Mouse (Mus musculus) bone marrow, adult 2 months (tissue): Measurements from ENCODE around the gene Olfr96. TPM values are rescaled to one million over a fixed set of nuclear protein-coding genes. Genes with fewer than 3 reads are reported as not detected.
"Not testable (repeated sequence)": the region's sequence is repeated elsewhere in the genome, so short reads cannot be mapped to it uniquely, and the experiment has no call there.

Experiments used
- H3K27ac ChIP-seq: fragments of 200-500 bp; 2 replicates; pipeline ENCODE4 v1.5.1; 2012; ENCODE audit warnings: low read depth, mild to moderate bottlenecking, control low read depth, inconsistent platforms, low read length; ENCODE audit not compliant: control insufficient read depth, poor library complexity, insufficient read depth
- H3K4me1 ChIP-seq: fragments of 200-500 bp; 2 replicates; pipeline ENCODE4 v1.6.1; 2011; ENCODE audit warnings: low read length; ENCODE audit not compliant: control insufficient read depth, insufficient read depth
- H3K4me3 ChIP-seq: fragments of 200-500 bp; replicated peaks from 2 replicates; pipeline ENCODE3; 2011; ENCODE audit warnings: mild to moderate bottlenecking, low read depth, low read length, control low read depth; ENCODE audit not compliant: control insufficient read depth
- CTCF ChIP-seq: fragments of 200-500 bp; IDR thresholded peaks from 2 replicates; pipeline ENCODE4 v1.5.1; 2011; ENCODE audit warnings: low read length, control low read depth; ENCODE audit not compliant: control insufficient read depth, insufficient read depth
- POLR2A ChIP-seq: fragments of 200-500 bp; IDR thresholded peaks from 2 replicates; pipeline ENCODE4 v1.6.1; 2011; ENCODE audit warnings: low read depth, mild to moderate bottlenecking, control low read depth, low read length, borderline replicate concordance; ENCODE audit not compliant: control insufficient read depth
- WGBS: fragments of 180-500 bp; shearing (Covaris S2); methylation state at CpG from one replicate; pipeline ENCODE4 v1.1.7; 2018; 5-methylcytosine and 5-hydroxymethylcytosine counted together
- polyA plus RNA-seq: library from polyadenylated mRNA; stranded (reverse); fragments of >200 nt; gene quantifications from 2 replicates; pipeline ENCODE4 v1.2.4, GENCODE M21; 2011; ENCODE audit warnings: low replicate concordance; ENCODE audit not compliant: missing spikeins, insufficient read depth, insufficient read length

Olfr96 gene
- polyA plus RNA-seq, 1 experiment = not detected

DNA sequence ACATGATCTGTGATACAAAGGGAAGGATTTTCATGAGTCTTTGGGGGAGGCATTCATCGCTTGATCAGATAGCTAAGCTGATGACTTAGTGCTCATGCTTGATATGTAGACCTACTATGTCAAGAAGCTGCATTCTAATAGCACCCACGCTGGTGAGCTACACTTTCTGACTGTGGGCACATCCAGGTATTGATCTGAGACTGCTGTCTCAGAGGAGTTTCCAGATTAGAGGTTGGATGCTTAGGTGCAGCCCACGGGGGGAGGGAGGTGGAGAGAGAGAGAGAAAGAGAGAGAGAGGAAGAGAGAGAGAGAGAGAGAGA lies 16.1 kb upstream of the Olfr96 start:
- Histone ChIP-seq H3K4me1 (no peaks in the 10 kb centered on the region), H3K27ac (no peak overlapping the region), H3K4me3 (no peak overlapping the region)
- TF ChIP-seq CTCF = no peak
- TF ChIP-seq POLR2A = no peak
- 30% methylated on average over 3 of the region's 3 CpGs for WGBS

- WGBS = 17% methylated on average over 40 of the region's 40 CpGs
Observed at GRCm38 (mm10) chr17:37210884-37211768, 8.8 kb upstream of the Olfr96 start.

GRCm38 (mm10) chr17:37213018-37213417 lies 6.9 kb upstream of the Olfr96 start, which contains the start of gene Olfr95:
Gene Olfr95, minus strand, starts transcription at chr17:37213118.
- 67% methylated on average over 3 of the region's 3 CpGs for WGBS
- Histone ChIP-seq H3K4me1 (no peaks in the 10 kb centered on the region), H3K27ac (no peak within 1 kb of the TSS), H3K4me3 (no peak within 1 kb of the TSS)
- no peak for TF ChIP-seq POLR2A
- TF ChIP-seq CTCF = no peak

More at GRCm38 (mm10) chr17:37210884-37211768, 8.8 kb upstream of the Olfr96 start:
- no peak overlapping the region for H3K27ac ChIP-seq
- no peaks in the 10 kb centered on the region for H3K4me1 ChIP-seq
- TF ChIP-seq CTCF = no peak
- TF ChIP-seq POLR2A = no peak
- no peak overlapping the region for H3K4me3 ChIP-seq

DNA sequence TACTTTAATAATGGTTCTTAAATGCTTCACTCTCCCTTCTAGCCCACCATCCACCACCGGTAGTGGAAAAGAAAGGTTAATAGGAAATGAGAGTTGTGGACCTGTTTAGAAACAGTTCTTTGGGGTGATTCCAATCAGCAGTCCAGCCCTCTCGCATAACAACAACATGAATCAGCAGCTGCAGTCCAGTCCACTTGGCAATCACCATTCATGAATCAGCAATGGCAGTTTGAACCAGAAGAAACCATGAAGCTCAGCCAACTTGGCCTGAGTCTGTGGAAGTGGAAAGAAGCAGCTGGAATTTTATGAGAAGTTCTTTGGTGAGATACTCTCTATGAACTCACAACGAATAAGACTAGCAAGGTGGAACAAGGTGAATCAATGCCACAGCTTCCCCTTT lies 1.5 kb upstream of the Olfr96 start:
- TF ChIP-seq CTCF (no peak), POLR2A (no peak)
- WGBS = 61% methylated on average over 3 of the region's 3 CpGs
- Histone ChIP-seq H3K27ac (no peak overlapping the region), H3K4me3 (no peak overlapping the region), H3K4me1 (no peaks in the 10 kb centered on the region)

GRCm38 (mm10) chr17:37221879-37222278 lies 1.9 kb downstream of the Olfr96 start:
- Histone ChIP-seq H3K4me1 (no peaks in the 10 kb centered on the region), H3K27ac (no peak overlapping the region), H3K4me3 (no peak overlapping the region)
- TF ChIP-seq POLR2A (no peak), CTCF (no peak)
- WGBS = 23% methylated on average over 1 of the region's 1 CpGs

- not testable (repeated sequence) for H3K4me3 ChIP-seq, H3K27ac ChIP-seq, H3K4me1 ChIP-seq
- 79% methylated on average over 2 of the region's 2 CpGs for WGBS
Observed at GRCm38 (mm10) chr17:37237230-37237629, 17.3 kb downstream of the Olfr96 start, which contains the start of gene Olfr97. Gene Olfr97, minus strand, starts transcription at chr17:37237330.

DNA sequence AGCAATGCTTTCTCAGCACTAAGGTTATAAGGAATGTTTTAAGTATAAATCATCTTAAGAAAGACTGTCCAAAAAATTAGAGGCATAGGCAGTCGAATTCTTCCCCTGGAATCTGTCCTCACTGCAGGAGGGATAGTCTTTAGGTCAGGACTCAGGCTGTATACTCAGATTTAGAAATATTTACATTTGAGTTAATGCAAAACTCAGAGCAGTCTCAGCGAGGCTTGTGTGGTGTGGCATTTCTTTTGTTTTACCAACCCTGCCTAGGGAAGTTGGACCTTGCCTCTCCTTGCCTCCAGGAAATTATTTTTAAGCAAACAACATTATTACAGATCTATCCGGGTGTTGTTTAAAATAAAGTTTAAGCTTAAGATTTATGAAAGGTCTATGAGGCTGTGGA lies 22.3 kb downstream of the Olfr96 start:
- no peaks in the 10 kb centered on the region for H3K4me1 ChIP-seq
- H3K4me3 ChIP-seq = no peak overlapping the region
- H3K27ac ChIP-seq = no peak overlapping the region
- TF ChIP-seq POLR2A (no peak), CTCF (no peak)
- 46% methylated on average over 3 of the region's 3 CpGs for WGBS

DNA sequence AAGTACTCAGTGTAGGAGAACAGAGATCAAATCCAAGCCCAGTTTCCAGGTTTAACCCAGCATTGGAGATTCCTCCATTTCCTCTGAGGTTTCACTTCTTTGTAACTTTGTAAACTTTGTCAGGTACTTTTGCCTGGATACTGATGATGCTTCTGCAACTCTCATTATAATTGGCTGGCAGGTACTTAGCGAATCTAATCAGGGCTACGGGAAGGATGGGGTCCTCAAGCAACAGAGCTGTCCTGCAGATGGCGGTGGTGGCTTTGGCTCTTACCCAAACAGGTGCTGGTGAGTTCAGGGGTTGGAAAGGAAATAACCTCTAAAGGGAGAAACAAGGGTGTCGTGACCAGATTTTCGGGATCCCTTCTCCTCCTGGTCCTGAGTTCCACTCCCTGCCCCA lies 26.8 kb downstream of the Olfr96 start:
- Histone ChIP-seq H3K27ac (no peak overlapping the region), H3K4me1 (no peaks in the 10 kb centered on the region), H3K4me3 (no peak overlapping the region)
- 10% methylated on average over 5 of the region's 5 CpGs for WGBS
- TF ChIP-seq POLR2A = no peak
- TF ChIP-seq CTCF = peak; percentile 14; the same call in 1 of the 2 replicates

DNA sequence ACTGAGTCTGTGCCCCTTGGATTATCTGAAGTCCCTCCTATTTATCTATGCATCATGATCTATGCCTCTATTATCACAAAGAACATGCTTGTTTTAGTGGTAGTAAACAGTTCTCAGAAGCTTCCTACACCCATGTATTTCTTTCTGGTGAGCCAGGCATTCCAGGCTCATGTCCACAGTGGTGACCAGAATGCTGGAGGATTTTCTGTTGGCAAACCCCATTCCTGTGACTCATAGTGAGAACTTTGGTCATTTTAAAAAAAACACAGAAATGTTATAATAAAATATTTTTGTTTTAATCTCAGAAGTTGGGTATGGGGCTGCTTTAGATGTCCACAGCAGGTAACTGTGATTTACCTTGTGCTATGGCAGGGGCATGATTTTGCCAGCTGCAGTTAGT lies 29.5 kb downstream of the Olfr96 start:
- Histone ChIP-seq H3K4me1 (no peaks in the 10 kb centered on the region), H3K27ac (no peak overlapping the region), H3K4me3 (no peak overlapping the region)
- TF ChIP-seq POLR2A = no peak
- TF ChIP-seq CTCF = no peak
